Mouse (Mus musculus): ENCODE measurements around the gene Fads2.

Gene Fads2

GRCm38 (mm10) chr19:10016151-10016550, 85.4 kb downstream of the Fads2 start:
- DNase-seq (ENCODE audit: low read depth in 2 of 2, low spot score in 2 of 2), result no peak

GRCm38 (mm10) chr19:10015442-10015841, 86.1 kb downstream of the Fads2 start:
- no peak for DNase-seq (ENCODE audit: low read depth in 2 of 2, low spot score in 2 of 2)

GRCm38 (mm10) chr19:10014824-10015223, 86.7 kb downstream of the Fads2 start:
- DNase-seq (ENCODE audit: low read depth in 2 of 2, low spot score in 2 of 2), result no peak

- DNase-seq (ENCODE audit: low read depth in 2 of 2, low spot score in 2 of 2), result no peak
These were observed 87.6 kb downstream of the Fads2 start for GRCm38 (mm10) chr19:10013913-10014312.

GRCm38 (mm10) chr19:10013348-10013747, 88.2 kb downstream of the Fads2 start:
- no peak for DNase-seq (ENCODE audit: low read depth in 2 of 2, low spot score in 2 of 2)

GRCm38 (mm10) chr19:10012827-10013278, 88.7 kb downstream of the Fads2 start:
- no peak for DNase-seq (ENCODE audit: low read depth in 2 of 2, low spot score in 2 of 2)

All from CD8-positive naive resting alpha-beta T cell, adult 2 months (primary cell).